Mouse (Mus musculus) intestine, embryonic 14.5 days (tissue): ENCODE measurements at regions not wholly inside any gene's neighbourhood (a gene's known extent, or its start where the extent isn't known, plus 50 kb on each side); places are given as distances from the start of the nearest gene placed in this dataset.

ENCODE experiments used
- ATAC-seq: fragments of 200-750 bp; cut with Nextera tagmentation; replicated peaks from 2 replicates; pipeline ENCODE4 v1.8.0; 2017; ENCODE audit warnings: low read depth, moderate number of reproducible peaks, moderate TSS enrichment, moderate library complexity; ENCODE audit not compliant: low FRiP score, low TSS enrichment
- DNase-seq: peaks from one replicate; pipeline ENCODE4 v3.0.0-alpha.2; 2018; ENCODE audit warnings: low spot score
- H3K27ac ChIP-seq: fragments of 300-500 bp; sonication (generic); 2 replicates; pipeline ENCODE4 v1.5.1; 2014; ENCODE audit warnings: low read depth, mild to moderate bottlenecking, control low read depth
- H3K27me3 ChIP-seq: fragments of 300-500 bp; sonication (generic); replicated peaks from 2 replicates; pipeline ENCODE4 v1.6.1; 2014; ENCODE audit warnings: low read length, control low read depth; ENCODE audit not compliant: control insufficient read depth, insufficient read depth
- H3K36me3 ChIP-seq: fragments of 300-500 bp; sonication (generic); 2 replicates; pipeline ENCODE4 v1.6.1; 2014; ENCODE audit warnings: low read length, control low read depth; ENCODE audit not compliant: control insufficient read depth, insufficient read depth
- H3K4me1 ChIP-seq: fragments of 300-500 bp; sonication (generic); replicated peaks from 2 replicates; pipeline ENCODE4 v1.6.1; 2014; ENCODE audit warnings: low read length, control low read depth, mixed read lengths; ENCODE audit not compliant: control insufficient read depth, insufficient read depth
- H3K4me2 ChIP-seq: fragments of 300-500 bp; sonication (generic); 2 replicates; pipeline ENCODE4 v1.6.1; 2014; ENCODE audit warnings: low read length
- H3K4me3 ChIP-seq: fragments of 300-500 bp; sonication (generic); 2 replicates; pipeline ENCODE4 v1.5.1; 2014; ENCODE audit warnings: low read depth, low read length, control low read depth, mixed read lengths
- H3K9ac ChIP-seq: fragments of 300-500 bp; sonication (generic); 2 replicates; pipeline ENCODE4 v1.6.1; 2014; ENCODE audit warnings: mild to moderate bottlenecking, low read length
- H3K9me3 ChIP-seq: fragments of 300-500 bp; sonication (generic); 2 replicates; pipeline ENCODE4 v1.6.1; 2016; ENCODE audit warnings: low read length, control low read depth; ENCODE audit not compliant: control insufficient read depth
- WGBS: fragments of 180-500 bp; shearing (Covaris S2); extraction: QIAGEN DNeasy Blood & Tissue Kit; methylation state at CpG from one replicate; pipeline ENCODE4 v1.1.7; 2014; 5-methylcytosine and 5-hydroxymethylcytosine counted together

DNA sequence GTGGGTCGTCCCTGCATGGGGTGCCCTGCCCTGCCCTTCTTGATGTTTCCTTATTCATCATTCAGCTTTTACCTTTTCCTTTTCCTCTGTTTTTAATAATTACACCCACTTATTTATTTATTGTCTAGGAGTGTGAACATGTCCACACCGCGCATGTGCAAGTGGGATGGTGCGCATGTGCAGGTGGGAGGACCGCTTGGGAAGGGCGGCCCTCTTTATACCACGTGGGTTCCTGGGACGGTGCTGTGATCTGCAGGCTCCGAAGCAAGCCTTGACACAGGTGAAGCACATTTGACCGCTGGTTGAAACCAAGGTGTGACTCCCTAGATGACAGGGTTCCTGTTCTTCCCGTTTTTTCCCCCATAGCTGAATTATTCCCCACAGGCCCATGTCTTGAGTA is 60.0 kb downstream of the Syf2 start:
- no peak overlapping the region for H3K9ac ChIP-seq
- no peaks in the 10 kb centered on the region for H3K9me3 ChIP-seq
- ATAC-seq (no peak), DNase-seq (no peak)
- no peak overlapping the region for H3K4me2 ChIP-seq
- H3K4me1 ChIP-seq = peaks cover 9% of the 10 kb centered on the region; the same call in 1 of the 2 replicates
- no peaks in the 10 kb centered on the region for H3K27me3 ChIP-seq
- no peak overlapping the region for H3K4me3 ChIP-seq
- no peaks in the 10 kb centered on the region for H3K36me3 ChIP-seq
- WGBS = 84% methylated on average over 11 of the region's 11 CpGs
- H3K27ac ChIP-seq = no peak overlapping the region

DNA sequence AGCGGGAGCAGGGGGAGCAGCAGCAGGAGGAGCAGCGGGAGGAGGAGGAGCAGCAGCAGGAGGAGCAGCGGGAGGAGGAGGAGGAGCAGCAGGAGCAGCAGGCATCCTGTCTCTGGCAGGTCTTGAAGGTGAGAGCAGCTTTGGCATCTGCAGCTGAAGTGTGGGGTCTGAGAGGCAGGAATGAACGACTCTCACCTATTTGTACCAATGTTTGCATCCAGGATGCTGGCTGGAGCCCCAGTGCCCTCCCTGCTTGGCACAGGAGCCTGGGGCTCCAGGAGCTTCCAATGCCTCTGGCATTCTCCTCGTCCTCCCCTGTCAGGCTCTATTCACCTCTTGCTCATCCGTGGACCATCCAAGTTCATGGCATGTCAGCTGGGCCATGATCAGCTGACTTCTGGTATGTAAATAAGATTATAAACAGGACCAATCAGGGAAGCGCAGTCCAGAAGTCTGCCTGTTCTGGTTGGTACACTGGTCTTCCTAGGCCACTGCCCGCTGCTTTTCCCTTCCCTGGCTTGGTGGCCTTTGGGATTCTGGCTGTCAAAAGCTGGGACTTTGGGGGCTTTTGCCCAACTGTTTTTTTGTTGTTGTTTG is 62.9 kb downstream of the Syf2 start:
- H3K36me3 ChIP-seq = no peaks in the 10 kb centered on the region
- H3K27ac ChIP-seq = no peak overlapping the region
- 48% methylated on average over 8 of the region's 8 CpGs for WGBS
- ATAC-seq (no peak), DNase-seq (no peak)
- H3K27me3 ChIP-seq = no peaks in the 10 kb centered on the region
- H3K9ac ChIP-seq = no peak overlapping the region
- H3K4me1 ChIP-seq = peaks cover 9% of the 10 kb centered on the region; the same call in 1 of the 2 replicates
- H3K4me3 ChIP-seq = no peak overlapping the region
- no peaks in the 10 kb centered on the region for H3K9me3 ChIP-seq
- no peak overlapping the region for H3K4me2 ChIP-seq

DNA sequence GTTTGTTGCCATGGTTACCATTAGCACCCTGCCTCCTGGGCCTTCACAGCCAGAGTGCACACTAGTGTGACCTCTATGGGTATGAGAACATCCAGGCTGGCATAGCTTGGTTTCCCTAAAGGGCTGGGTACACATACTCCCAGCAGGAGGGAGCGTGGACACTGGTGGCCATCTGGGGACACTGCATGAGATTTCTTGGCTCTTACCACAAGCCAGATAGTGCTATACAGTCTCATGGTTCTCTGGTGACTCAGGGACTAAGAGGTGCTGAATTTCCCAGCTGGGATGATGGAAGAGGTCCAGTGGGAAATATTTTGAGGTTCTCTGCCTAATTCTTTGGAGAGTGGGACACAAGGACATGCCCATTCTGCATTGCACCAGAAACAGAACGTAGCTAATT is 63.5 kb downstream of the Syf2 start:
- no peak overlapping the region for H3K4me2 ChIP-seq
- no peaks in the 10 kb centered on the region for H3K9me3 ChIP-seq
- ATAC-seq (no peak), DNase-seq (no peak)
- no peaks in the 10 kb centered on the region for H3K36me3 ChIP-seq
- no peak overlapping the region for H3K27ac ChIP-seq
- H3K4me1 ChIP-seq = peaks cover 9% of the 10 kb centered on the region; the same call in 1 of the 2 replicates
- no peaks in the 10 kb centered on the region for H3K27me3 ChIP-seq
- H3K4me3 ChIP-seq = no peak overlapping the region
- no peak overlapping the region for H3K9ac ChIP-seq
- WGBS = 86% methylated on average over 2 of the region's 2 CpGs

DNA sequence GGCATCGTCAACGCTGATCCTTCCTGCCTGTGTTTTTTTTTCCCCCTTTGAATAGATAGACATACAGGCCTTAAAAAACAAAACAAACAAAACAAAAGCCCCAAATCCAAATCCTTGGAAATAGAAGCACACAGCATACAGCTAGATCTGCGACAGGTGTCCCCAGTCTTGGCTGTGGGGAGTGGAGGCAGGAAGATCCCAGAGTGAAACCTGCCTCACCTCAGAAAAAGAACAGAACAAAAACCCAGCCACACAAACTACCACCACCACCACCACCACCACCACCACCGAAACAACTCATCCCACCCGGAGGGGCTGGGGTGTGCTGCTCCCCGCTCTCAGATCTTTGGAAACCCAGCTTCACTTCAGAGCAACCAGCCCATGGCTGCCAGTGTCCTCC is 64.0 kb downstream of the Syf2 start:
- DNase-seq = no peak
- no peaks in the 10 kb centered on the region for H3K36me3 ChIP-seq
- H3K9ac ChIP-seq = no peak overlapping the region
- no peak for ATAC-seq
- H3K27ac ChIP-seq = peak overlapping the region; percentile 9
- H3K27me3 ChIP-seq = no peaks in the 10 kb centered on the region
- H3K4me2 ChIP-seq = peak overlapping the region; percentile 14; the same call in 1 of the 2 replicates
- 63% methylated on average over 6 of the region's 6 CpGs for WGBS
- H3K9me3 ChIP-seq = no peaks in the 10 kb centered on the region
- H3K4me3 ChIP-seq = no peak overlapping the region
- peaks cover 9% of the 10 kb centered on the region; the same call in 1 of the 2 replicates for H3K4me1 ChIP-seq

DNA sequence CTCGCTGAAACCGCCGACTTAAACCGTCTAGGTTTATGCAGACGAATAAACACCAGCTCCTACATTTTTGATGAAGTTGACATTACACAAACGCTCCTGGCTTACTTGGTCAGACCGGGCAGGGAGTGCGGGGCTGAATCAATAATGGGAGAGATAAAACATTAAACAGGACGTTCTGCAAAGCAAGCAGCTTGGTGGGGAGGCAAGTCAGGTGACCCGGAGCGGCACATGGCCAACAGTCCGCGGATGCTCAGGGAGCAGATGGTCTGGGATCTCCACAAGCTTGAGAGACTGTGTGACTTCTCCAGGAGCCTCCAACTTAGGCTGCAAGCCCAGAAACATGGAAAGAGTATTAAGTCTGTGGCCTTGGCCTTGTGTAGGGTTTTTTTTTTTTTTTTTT is 64.4 kb downstream of the Syf2 start:
- Histone ChIP-seq H3K4me2 (peak overlapping the region; percentile 14; the same call in 1 of the 2 replicates), H3K4me3 (no peak overlapping the region), H3K9ac (no peak overlapping the region), H3K27me3 (no peaks in the 10 kb centered on the region), H3K9me3 (no peaks in the 10 kb centered on the region), H3K27ac (peak overlapping the region; percentile 9), H3K4me1 (peaks cover 9% of the 10 kb centered on the region; the same call in 1 of the 2 replicates), H3K36me3 (no peaks in the 10 kb centered on the region)
- ATAC-seq = 0 out of 2 replicates have a peak, but pooled peaks have one; percentile 47
- WGBS = 14% methylated on average over 13 of the region's 13 CpGs
- peak; percentile 68 for DNase-seq

DNA sequence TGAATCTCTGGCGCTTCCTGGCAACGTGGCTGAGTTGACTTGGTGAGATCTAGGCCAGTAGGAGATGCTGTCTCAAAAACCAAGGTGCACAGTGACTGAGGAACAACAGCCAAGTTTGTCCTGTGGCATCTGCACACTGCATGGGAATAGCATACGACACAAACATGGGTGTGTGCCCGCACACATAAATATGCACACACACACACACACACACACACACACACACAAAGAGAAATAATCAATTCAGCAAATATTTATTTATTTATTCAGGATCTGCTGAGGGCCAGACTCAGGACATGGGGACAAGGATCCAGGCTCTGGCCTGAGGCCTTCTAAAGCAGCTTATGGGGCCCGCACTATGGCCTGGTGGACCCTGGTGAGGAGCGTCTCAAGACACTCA is 65.4 kb downstream of the Syf2 start:
- H3K9me3 ChIP-seq = no peaks in the 10 kb centered on the region
- no peak overlapping the region for H3K9ac ChIP-seq
- H3K27me3 ChIP-seq = no peaks in the 10 kb centered on the region
- no peak overlapping the region for H3K4me3 ChIP-seq
- no peak for DNase-seq
- H3K27ac ChIP-seq = no peak overlapping the region
- no peak overlapping the region for H3K4me2 ChIP-seq
- no peaks in the 10 kb centered on the region for H3K36me3 ChIP-seq
- peaks cover 9% of the 10 kb centered on the region; the same call in 1 of the 2 replicates for H3K4me1 ChIP-seq
- 89% methylated on average over 6 of the region's 6 CpGs for WGBS
- ATAC-seq = no peak

DNA sequence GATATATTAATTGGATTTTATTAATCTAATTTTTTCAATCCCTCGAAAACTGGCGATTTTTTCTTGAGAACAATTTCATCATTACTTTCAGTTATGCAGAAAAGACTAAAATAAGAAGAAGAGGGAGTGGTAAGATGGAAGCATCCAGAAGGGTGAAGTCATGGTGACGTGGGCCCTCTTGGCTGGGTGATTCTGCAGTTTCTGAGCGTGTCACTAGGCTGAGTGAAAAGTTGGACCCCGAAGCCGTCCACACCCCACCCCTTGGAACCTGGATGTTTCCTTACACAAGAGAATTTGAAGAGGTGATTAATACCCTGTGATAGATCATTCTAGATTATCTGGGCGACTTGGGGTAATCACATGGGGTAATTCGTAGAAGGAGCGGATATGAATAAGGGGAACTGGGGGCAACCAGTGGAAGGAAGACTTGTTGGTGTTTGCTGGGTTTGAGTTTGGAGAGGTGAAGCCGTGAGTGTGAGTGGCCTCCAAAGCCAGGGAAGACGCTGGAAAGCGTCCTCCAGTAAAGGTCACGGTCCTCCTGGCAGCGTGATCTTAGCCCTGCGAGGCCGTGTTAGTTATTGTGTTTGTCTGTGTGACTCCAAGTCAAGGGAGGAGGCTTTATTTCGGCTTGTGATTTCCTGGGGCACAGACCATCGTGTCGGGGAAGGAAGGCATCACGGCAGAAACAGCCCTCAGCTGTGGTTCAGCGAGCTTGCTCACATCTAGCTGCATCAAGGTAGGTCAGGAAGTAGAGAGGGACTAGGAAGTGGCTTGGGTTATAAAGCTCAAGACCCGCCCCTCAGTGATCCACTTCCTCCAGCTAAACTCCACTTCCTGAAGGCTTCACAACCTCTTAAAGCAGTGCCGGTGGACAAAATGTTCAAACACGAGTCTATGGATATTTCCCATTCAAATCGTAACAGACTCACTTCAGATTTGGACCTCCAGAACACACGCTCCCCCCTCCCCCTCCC is 67.0 kb downstream of the Syf2 start:
- H3K36me3 ChIP-seq = no peaks in the 10 kb centered on the region
- H3K9me3 ChIP-seq = no peaks in the 10 kb centered on the region
- no peak overlapping the region for H3K9ac ChIP-seq
- no peak overlapping the region for H3K27ac ChIP-seq
- WGBS = 88% methylated on average over 26 of the region's 26 CpGs
- H3K4me3 ChIP-seq = no peak overlapping the region
- H3K4me1 ChIP-seq = peaks cover 17% of the 10 kb centered on the region
- H3K4me2 ChIP-seq = no peak overlapping the region
- no peaks in the 10 kb centered on the region for H3K27me3 ChIP-seq
- DNase-seq (no peak), ATAC-seq (no peak)

DNA sequence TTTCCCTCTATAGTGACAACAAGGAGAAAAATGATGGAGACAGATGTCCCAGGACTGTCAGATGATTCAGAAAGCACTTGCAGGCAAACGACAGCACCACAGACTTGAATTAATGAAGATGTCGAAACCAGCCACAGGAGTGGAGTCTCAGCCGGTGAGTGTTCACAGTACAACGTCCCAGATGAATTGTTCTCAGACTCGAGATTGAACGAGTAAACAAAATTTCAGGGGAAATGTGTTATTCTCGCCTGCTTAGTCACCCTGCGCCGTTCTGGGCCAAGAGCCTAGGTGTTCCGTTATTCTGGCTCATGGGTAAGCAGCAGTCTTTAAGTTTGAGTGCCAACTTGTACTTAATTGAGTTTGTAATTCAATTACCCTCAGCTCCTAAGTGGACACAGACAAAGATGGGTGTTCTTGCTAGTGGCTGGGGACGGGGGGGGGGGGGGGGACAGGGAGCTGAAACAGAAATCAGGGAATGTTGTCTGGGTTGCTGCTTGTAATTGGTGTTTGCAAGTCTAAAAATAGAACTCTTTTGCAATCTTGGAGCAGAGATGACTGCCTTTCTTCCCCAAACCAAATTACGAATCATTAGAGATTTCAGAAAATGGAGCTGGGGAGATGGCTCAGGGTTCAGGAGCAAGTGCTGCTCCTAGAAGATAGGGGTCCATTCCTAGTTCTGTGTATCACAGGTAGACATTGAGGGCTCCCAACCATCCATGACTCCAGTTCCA is 68.4 kb downstream of the Syf2 start:
- WGBS = 50% methylated on average over 12 of the region's 12 CpGs
- no peak overlapping the region for H3K4me2 ChIP-seq
- no peaks in the 10 kb centered on the region for H3K9me3 ChIP-seq
- no peak overlapping the region for H3K4me3 ChIP-seq
- DNase-seq = no peak
- no peak overlapping the region for H3K27ac ChIP-seq
- ATAC-seq = no peak
- H3K4me1 ChIP-seq = peaks cover 18% of the 10 kb centered on the region
- H3K27me3 ChIP-seq = no peaks in the 10 kb centered on the region
- H3K36me3 ChIP-seq = no peaks in the 10 kb centered on the region
- no peak overlapping the region for H3K9ac ChIP-seq
